Mouse (Mus musculus): Measurements from ENCODE around the gene Dgkh.

DNA sequence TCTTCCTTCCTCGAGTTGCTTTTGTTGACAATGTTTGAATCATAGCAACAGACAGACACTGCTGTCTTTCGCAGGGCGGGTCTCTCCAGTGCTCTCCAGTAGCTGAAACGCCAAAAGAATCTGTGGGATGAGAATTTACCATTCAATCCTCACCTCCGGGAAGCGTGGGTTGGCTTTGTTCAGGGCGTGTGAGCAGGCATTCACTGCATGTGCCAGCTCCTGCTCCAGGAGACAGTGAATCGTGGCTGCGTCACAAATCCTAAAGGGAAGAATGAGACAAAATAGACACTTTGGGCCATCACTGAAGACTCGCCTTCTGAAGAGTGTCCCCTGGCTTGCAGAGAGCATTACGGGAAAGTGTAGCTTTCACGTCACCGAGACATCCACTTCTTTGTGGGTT lies 148.4 kb downstream of the Dgkh start:
- no peak for TF ChIP-seq CTCF (IDR thresholded peaks at IDR 0.05; ENCODE audit: control insufficient read depth, insufficient read depth, low read length)
- TF ChIP-seq POLR2A (IDR thresholded peaks at IDR 0.05; ENCODE audit: borderline replicate concordance, control insufficient read depth, low read depth, low read length): no peak
